Mouse (Mus musculus): Measurements from ENCODE around the gene Rmdn3. TPM values are rescaled to one million over a fixed set of nuclear protein-coding genes. Genes with fewer than 3 reads are reported as not detected.
A peak's percentile ranks its signal among the peaks of the same experiment; 100 is the strongest.

Gene Rmdn3
- 38.9 and 41.1 TPM in 2 replicates for total RNA-seq (2015; ENCODE audit: low replicate concordance)
- 75.8 and 76.1 TPM in 2 replicates for total RNA-seq (2017; ENCODE audit: low replicate concordance)

GRCm38 (mm10) chr2:119156681-119157572 lies at the start of gene Rmdn3:
Gene Rmdn3, minus strand, starts transcription at chr2:119157034.
- ATAC-seq (replicated peaks; ENCODE audit: low FRiP score, poor library complexity, severe bottlenecking): peak; percentile 85

DNA sequence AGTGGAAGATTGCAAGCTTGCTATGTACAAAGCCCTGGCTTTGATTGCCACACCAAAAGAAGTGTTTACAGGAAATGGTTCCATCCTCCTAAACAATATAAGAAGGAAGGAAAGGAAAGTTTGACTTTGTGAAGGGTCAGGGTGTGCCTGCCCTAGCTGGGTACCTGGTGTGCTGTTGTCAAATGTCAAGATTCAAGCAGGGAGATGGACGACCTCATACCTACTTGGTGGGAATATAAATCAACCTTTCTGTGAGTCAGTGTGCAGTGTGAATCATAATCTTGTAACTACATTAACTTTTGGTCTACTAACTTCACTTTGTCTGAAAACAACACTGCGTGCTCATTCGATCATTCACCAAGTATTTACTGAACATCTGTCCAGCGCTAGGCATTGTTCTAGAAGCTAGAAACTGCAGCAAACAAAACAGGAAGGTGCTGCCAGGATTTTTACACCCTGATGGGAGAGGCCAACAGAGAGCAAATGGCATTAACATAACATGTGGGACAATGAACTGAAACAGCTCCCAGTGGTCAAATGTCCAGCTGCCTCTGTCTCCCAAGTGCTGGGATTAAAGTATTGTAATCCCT lies 47.1 kb upstream of the Rmdn3 start:
- no peak for ATAC-seq (replicated peaks; ENCODE audit: low FRiP score, poor library complexity, severe bottlenecking)

GRCm38 (mm10) chr2:119202914-119203453 lies 46.1 kb upstream of the Rmdn3 start:
- no peak for ATAC-seq (replicated peaks; ENCODE audit: low FRiP score, poor library complexity, severe bottlenecking)

- no peak for ATAC-seq (replicated peaks; ENCODE audit: low FRiP score, poor library complexity, severe bottlenecking)
These were observed 42.1 kb upstream of the Rmdn3 start for GRCm38 (mm10) chr2:119198934-119199333.

- no peak for ATAC-seq (replicated peaks; ENCODE audit: low FRiP score, poor library complexity, severe bottlenecking)
These were observed 41.2 kb upstream of the Rmdn3 start for GRCm38 (mm10) chr2:119198049-119198448.

- ATAC-seq (replicated peaks; ENCODE audit: low FRiP score, poor library complexity, severe bottlenecking): no peak
These were observed 40.7 kb upstream of the Rmdn3 start for GRCm38 (mm10) chr2:119197493-119197892.

DNA sequence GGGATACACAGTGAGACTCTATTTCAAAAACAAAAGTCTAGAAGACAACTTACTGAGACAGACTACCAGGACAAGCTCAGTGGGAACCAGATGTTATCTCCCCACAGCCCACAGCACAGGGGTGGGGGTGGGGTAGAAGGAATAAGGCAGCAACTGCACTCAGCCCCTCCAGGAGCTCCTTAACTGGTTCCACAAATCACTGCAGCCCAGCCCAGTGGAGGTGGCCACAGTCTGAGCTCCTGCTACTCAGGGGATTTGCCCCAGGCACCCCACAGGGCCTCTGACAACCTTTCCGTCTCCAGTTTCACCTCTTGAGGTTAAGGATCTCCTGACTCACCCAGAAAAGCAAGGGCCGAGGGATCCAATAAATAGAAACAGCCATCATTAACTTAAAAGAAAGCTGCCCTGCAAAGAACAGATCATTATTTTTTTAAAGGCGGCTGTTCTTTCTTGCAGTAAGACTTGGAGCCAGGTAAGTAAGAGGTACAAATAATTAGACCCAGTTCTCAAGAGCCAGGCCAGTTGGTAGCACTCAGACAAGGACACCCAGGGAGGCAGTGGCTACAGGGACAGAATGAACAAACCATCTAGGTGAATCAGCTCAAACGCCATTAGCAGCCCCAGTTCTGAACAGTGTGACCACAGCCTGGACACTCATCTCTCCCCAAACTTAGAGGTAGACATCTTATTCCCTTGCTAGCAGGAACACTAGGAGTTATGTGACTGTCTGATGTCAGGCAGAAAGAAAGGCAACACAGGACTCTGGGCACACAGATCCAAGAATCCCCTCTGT lies 39.7 kb upstream of the Rmdn3 start:
- ATAC-seq (replicated peaks; ENCODE audit: low FRiP score, poor library complexity, severe bottlenecking): no peak

DNA sequence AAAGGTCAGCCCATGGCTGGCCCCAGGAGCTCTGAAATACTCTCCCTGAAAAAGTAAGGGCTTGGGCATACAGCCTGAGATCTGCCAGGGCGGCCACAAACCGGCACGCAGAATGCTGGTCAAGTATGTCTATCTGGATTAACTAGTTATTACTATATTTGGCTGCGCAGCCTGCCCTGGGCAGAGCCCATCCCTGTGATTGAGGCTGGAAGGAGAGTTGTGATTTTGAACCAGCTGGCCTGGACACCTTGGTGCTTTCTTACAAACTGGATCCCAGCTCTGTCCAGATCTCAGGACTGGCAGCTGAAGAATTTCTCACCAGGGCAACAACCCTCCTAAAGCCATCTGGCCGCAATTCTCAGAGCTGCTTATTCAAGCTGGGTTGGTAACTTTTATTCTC lies 37.3 kb upstream of the Rmdn3 start:
- no peak for ATAC-seq (replicated peaks; ENCODE audit: low FRiP score, poor library complexity, severe bottlenecking)

DNA sequence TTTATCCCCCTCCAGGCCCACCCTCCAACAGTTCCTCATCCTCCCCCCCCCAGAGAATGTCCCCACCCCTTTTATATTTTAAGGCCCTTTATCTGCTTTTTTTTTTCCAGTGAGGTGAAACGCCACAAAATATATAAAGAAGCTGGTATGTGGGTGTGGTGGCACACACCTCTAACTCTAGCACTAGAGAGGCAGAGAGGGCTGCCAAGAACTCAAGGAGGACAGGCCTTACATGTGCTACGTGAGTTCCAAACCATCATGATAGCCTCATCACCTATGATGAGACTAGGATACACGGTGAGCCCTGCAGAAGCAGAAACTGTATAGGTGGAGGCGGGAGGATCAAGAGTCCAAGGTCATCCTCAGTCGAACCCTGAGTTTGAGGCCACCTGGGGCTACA lies 34.1 kb upstream of the Rmdn3 start:
- no peak for ATAC-seq (replicated peaks; ENCODE audit: low FRiP score, poor library complexity, severe bottlenecking)

DNA sequence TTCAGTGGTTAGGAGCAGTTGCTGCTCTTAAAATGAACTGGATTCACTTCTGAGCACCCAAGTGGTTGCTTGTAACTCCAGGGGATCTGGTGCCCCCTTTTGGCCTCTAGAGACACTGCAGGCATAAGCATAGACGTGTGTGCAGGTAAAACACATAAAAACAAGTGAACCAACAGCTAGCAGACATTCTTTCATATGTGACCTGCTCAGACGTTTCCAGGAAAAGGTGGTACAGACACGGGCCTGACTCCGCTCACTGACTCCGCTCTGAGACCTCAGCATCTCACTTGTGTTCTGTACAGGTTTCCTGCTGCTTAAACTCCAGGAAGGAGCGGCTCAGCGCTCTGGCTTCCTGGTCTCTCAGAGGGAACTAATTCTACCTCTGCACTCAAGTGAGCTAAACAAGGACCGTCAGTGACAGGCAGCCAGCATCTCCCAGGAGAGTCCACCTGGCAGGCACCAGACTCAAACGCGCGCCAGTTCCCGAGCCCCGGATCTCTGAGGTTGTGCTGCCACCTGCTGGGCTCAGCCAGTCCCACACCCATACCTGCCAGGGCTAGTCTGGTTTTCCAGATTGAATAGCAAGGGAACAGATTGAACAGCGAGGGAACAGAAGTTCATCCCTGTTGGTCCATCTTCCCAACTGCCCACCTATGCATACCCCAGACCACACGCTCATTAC lies 32.3 kb upstream of the Rmdn3 start:
- ATAC-seq (replicated peaks; ENCODE audit: low FRiP score, poor library complexity, severe bottlenecking): peak; percentile 97

GRCm38 (mm10) chr2:119182914-119183313 lies 26.1 kb upstream of the Rmdn3 start:
- no peak for ATAC-seq (replicated peaks; ENCODE audit: low FRiP score, poor library complexity, severe bottlenecking)

- no peak for ATAC-seq (replicated peaks; ENCODE audit: low FRiP score, poor library complexity, severe bottlenecking)
These were observed 20.6 kb upstream of the Rmdn3 start for GRCm38 (mm10) chr2:119177384-119177939.

- ATAC-seq (replicated peaks; ENCODE audit: low FRiP score, poor library complexity, severe bottlenecking): no peak
These were observed 19.9 kb upstream of the Rmdn3 start for GRCm38 (mm10) chr2:119176761-119177160.

GRCm38 (mm10) chr2:119175614-119176013 lies 18.8 kb upstream of the Rmdn3 start:
- ATAC-seq (replicated peaks; ENCODE audit: low FRiP score, poor library complexity, severe bottlenecking): no peak

- ATAC-seq (replicated peaks; ENCODE audit: low FRiP score, poor library complexity, severe bottlenecking): no peak
These were observed 18.0 kb upstream of the Rmdn3 start for GRCm38 (mm10) chr2:119174866-119175265.

DNA sequence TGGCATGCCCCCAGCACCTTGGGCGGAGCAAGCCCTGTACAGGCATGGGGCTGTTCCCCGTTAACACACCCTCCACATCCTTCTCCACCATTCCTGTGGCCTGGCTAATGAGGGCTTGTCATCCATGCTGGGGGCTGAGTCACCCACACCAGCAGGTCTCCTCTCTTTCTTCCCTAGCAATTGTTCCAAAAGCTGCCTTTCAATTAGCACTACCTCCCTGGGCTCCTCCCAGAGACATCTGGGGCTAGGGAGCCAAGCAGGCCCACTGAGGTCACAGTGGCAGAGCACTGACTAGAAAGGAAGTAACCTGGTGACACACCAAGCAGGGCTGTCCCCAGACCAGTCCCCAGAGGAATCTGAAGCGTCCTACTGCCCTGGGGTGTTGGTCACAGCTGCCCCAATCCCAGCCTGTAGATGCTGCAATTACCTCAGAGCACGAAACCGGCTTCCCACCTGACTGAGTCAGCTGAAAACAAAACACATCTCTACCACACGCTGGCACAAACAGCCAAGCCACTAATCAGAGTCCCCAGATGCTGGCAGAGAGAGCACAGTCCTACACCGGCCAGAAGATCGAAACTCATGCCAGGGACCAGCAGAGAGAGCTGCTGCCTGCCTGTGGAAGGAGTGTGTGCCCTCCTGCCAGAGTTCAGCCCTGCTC lies 17.3 kb upstream of the Rmdn3 start, which contains the start of gene Gm14137:
TSS of gene Gm14137 (plus strand) at position 519 of the 661 bp plus-strand sequence.
- no peak for ATAC-seq (replicated peaks; ENCODE audit: low FRiP score, poor library complexity, severe bottlenecking)

DNA sequence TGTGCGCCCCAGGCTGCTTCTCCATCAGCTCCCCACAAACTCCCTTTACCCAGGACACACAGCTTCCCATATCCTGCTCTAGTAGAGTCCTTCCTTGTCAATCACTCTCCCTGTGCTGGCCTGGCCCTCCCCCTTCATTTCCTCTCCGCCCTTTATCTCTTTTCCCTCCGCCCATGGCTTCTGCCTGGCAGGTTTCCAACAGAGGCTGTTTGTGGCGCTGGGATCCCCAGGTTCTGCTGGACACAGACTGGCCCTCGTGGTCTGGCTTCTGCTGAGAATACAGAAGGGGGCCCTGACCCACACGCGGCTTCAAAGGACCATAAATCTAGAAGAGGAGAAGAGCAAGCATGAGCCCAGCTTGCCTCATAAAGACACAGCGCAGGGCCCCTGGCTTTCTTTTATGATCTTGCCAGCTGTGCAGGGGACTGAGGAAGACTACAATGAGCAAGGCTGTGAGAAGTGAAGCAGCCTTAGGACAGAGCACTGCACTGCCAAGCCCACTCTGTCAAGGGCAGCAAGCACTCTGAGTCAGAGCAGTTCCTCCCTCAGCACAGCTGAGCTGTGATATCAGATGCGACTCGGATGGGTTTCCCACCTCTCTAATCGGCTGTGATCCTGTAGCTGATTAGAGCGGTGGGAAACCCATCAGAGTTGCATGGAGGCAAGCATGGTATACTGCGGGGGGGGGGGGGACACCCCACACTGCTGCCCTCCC lies 16.2 kb upstream of the Rmdn3 start:
- ATAC-seq (replicated peaks; ENCODE audit: low FRiP score, poor library complexity, severe bottlenecking): peak; percentile 67

- ATAC-seq (replicated peaks; ENCODE audit: low FRiP score, poor library complexity, severe bottlenecking): no peak
These were observed 15.6 kb upstream of the Rmdn3 start for GRCm38 (mm10) chr2:119172446-119172845.
